Comparison of ENCODE assay signal across 8 mouse cellular contexts in genomic region chr2:164485681-164486257, GRCm38 (mm10). TPM values are rescaled to one million over a fixed set of nuclear protein-coding genes. Genes with fewer than 3 reads are reported as not detected.
A peak's percentile ranks its signal among the peaks of the same experiment; 100 is the strongest.
DNase-seq lines count a peak whose midpoint lies in the region; ATAC-seq lines count a peak whose summit lies in the region.

Dbndd2 (plus strand) TSS chr2:164486106.

- WGBS in forebrain, embryonic 11.5 days: 1% methylated on average over 26 of the region's 26 CpGs
- WGBS in heart, embryonic 16.5 days: 2% methylated on average over 26 of the region's 26 CpGs
- 2% methylated on average over 26 of the region's 26 CpGs for WGBS in lung, embryonic 16.5 days

- H3K4me3 ChIP-seq in forebrain, embryonic 11.5 days (ENCODE audit: low read depth, low read length): peak within 1 kb of the TSS; percentile 72
- H3K4me3 ChIP-seq in heart, embryonic 16.5 days (ENCODE audit: low read length): peak within 1 kb of the TSS; percentile 86
- H3K4me3 ChIP-seq in lung, embryonic 16.5 days (ENCODE audit: low read length): peak within 1 kb of the TSS; percentile 79

- H3K9ac ChIP-seq in forebrain, embryonic 11.5 days (ENCODE audit: low read length): peak within 1 kb of the TSS; percentile 75
- H3K9ac ChIP-seq in heart, embryonic 16.5 days (ENCODE audit: low read length): peak within 1 kb of the TSS; percentile 84
- H3K9ac ChIP-seq in lung, embryonic 16.5 days (ENCODE audit: low read length): peak within 1 kb of the TSS; percentile 81

- ATAC-seq in forebrain, embryonic 11.5 days (replicated peaks; ENCODE audit: low FRiP score): 0 out of 2 replicates have a peak, but pooled peaks have one; percentile 36
- 0 out of 2 replicates have a peak, but pooled peaks have one; percentile 46 for ATAC-seq in heart, embryonic 16.5 days (replicated peaks; ENCODE audit: extremely low read depth, insufficient read depth, low FRiP score)
- ATAC-seq in lung, embryonic 16.5 days (ENCODE audit: low read depth): peak; percentile 53

- H3K4me2 ChIP-seq in forebrain, embryonic 11.5 days (ENCODE audit: low read depth, low read length, severe bottlenecking): peak within 1 kb of the TSS; percentile 99
- peak within 1 kb of the TSS; percentile 92 for H3K4me2 ChIP-seq in heart, embryonic 16.5 days (ENCODE audit: low read depth, low read length)
- peak within 1 kb of the TSS; percentile 99 for H3K4me2 ChIP-seq in lung, embryonic 16.5 days (ENCODE audit: low read depth, low read length)

- no peaks in the 10 kb centered on the region for H3K9me3 ChIP-seq in forebrain, embryonic 11.5 days (ENCODE audit: control insufficient read depth, low read length)
- no peaks in the 10 kb centered on the region for H3K9me3 ChIP-seq in heart, embryonic 16.5 days (replicated peaks; ENCODE audit: control insufficient read depth, low read length)
- no peaks in the 10 kb centered on the region for H3K9me3 ChIP-seq in lung, embryonic 16.5 days (ENCODE audit: control insufficient read depth, low read length)

- no peak within 1 kb of the TSS for H3K27ac ChIP-seq in forebrain, embryonic 11.5 days (ENCODE audit: low read depth, low read length)
- peak within 1 kb of the TSS; percentile 69 for H3K27ac ChIP-seq in heart, embryonic 16.5 days (ENCODE audit: low read length)
- no peak within 1 kb of the TSS for H3K27ac ChIP-seq in lung, embryonic 16.5 days (ENCODE audit: low read length)

- no peaks in the 10 kb centered on the region for H3K36me3 ChIP-seq in forebrain, embryonic 11.5 days (ENCODE audit: control insufficient read depth, insufficient read depth, low read length)
- H3K36me3 ChIP-seq in heart, embryonic 16.5 days (ENCODE audit: control insufficient read depth, insufficient read depth): peaks cover 8% of the 10 kb centered on the region
- H3K36me3 ChIP-seq in lung, embryonic 16.5 days (ENCODE audit: control insufficient read depth, insufficient read depth, low read length): no peaks in the 10 kb centered on the region

- DNase-seq in thymus, postnatal 0 days (ENCODE audit: low spot score): no peak
- DNase-seq in thymus, postnatal 36 days: no peak
- DNase-seq in forebrain, embryonic 11.5 days (ENCODE audit: low spot score): peak; percentile 60
- DNase-seq in kidney, postnatal 25 days: peak; percentile 79 to 90
- DNase-seq in ovary, postnatal 14 days (ENCODE audit: low spot score): peak; percentile 45
- DNase-seq in cerebellum, postnatal 4 days (ENCODE audit: low spot score in 2 of 2): no peak

- H3K4me1 ChIP-seq in forebrain, embryonic 11.5 days (replicated peaks; ENCODE audit: control insufficient read depth, insufficient read depth, low read length): peaks cover 6% of the 10 kb centered on the region
- H3K4me1 ChIP-seq in heart, embryonic 16.5 days (ENCODE audit: control insufficient read depth, insufficient read depth, low read length): peaks cover 12% of the 10 kb centered on the region
- peaks cover 8% of the 10 kb centered on the region for H3K4me1 ChIP-seq in lung, embryonic 16.5 days (replicated peaks; ENCODE audit: control insufficient read depth, insufficient read depth, low read length)

- H3K27me3 ChIP-seq in forebrain, embryonic 11.5 days (ENCODE audit: control insufficient read depth, insufficient read depth, low read length): peaks cover 18% of the 10 kb centered on the region
- 0 out of 2 replicates have a peak, but pooled peaks cover 3% of the 10 kb centered on the region for H3K27me3 ChIP-seq in heart, embryonic 16.5 days (ENCODE audit: control insufficient read depth, insufficient read depth, low read length)
- H3K27me3 ChIP-seq in lung, embryonic 16.5 days (ENCODE audit: control insufficient read depth, insufficient read depth, low read depth, low read length): peaks cover 9% of the 10 kb centered on the region; the same call in 1 of the 2 replicates

RNA-seq across cellular contexts. Expression of gene Dbndd2, which starts in this region (rescaled TPM):
- 12.6 and 15.3 TPM in 2 replicates for polyA plus RNA-seq in thymus, postnatal 0 days (2015; fragmentation: Nextera tagmentation; extraction: Ambion mirVana)
- polyA plus RNA-seq in forebrain, embryonic 11.5 days (2014; fragmentation: Nextera tagmentation; extraction: Ambion mirVana): 3.4 and 3.6 TPM in 2 replicates
- polyA plus RNA-seq in heart, embryonic 16.5 days (2015; fragmentation: Nextera tagmentation; extraction: Ambion mirVana): 10.6 and 16.4 TPM in 2 replicates
- 13.0 and 23.4 TPM in 2 replicates for polyA plus RNA-seq in lung, embryonic 16.5 days (2015; fragmentation: Nextera tagmentation; extraction: Ambion mirVana)

Comparison
In these comparisons a context has a peak if more than half of its experiments do, and no peak if none do; other contexts are left out.
1. DNase-seq: peak in forebrain, embryonic 11.5 days (single experiment), kidney, postnatal 25 days (2 of 2) and ovary, postnatal 14 days (single experiment); none in thymus, postnatal 0 days (single experiment), thymus, postnatal 36 days (0 of 2) and cerebellum, postnatal 4 days (0 of 2).
2. Peak in every context shown above with its lines, with median percentiles within 50 percentile points of each other: ATAC-seq, H3K4me2 ChIP-seq, H3K4me3 ChIP-seq and H3K9ac ChIP-seq.